Mouse (Mus musculus): ENCODE data around the gene Adipor2. TPM values are rescaled to one million over a fixed set of nuclear protein-coding genes. Genes with fewer than 3 reads are reported as not detected.

The Adipor2 gene
- polyA plus RNA-seq, 1 experiment from 2014 or later, result 34.5 TPM

DNA sequence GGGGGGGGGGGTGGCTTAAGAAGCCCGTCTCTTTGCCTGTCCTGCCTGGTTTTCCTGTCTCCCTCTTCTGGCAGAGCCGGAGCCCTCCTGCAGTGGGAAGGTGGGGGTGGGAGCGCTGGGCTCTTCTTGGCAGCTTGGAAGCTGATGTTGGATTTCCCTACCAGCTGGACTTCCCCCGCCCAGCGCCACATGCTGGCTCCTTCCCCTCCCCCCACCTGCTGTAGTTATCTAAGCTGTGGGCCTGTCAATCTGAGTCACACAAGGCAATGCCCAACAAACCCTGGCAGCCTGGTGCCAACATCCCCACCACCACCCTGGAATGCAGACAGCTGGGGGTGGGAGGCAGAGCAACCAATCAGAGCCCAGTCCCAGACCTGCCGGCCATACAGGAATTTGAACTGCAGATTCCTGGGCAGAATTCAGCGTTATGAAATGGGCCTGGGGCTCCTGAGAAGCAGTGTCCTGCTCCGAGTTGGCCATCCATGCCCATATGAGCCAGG lies 88.2 kb downstream of the Adipor2 start:
- ATAC-seq (ENCODE audit: low FRiP score), result peak; percentile 52; the same call in 1 of the 2 replicates
- 3% methylated on average over 7 of the region's 8 CpGs for WGBS
- 0 out of 2 replicates have a peak overlapping the region, but pooled peaks have one; percentile 6 for H3K4me2 ChIP-seq (replicated peaks; ENCODE audit: low read depth, low read length)
- peak; percentile 45 for DNase-seq (ENCODE audit: low spot score)
- no peak overlapping the region for H3K9ac ChIP-seq (ENCODE audit: low read depth, low read length)
- H3K9me3 ChIP-seq (ENCODE audit: control insufficient read depth, low read length), result no peaks in the 10 kb centered on the region
- H3K27me3 ChIP-seq (ENCODE audit: control insufficient read depth, insufficient read depth, low read length), result peaks cover 33% of the 10 kb centered on the region
- H3K4me1 ChIP-seq (replicated peaks; ENCODE audit: control insufficient read depth, insufficient read depth, low read length), result peaks cover 2% of the 10 kb centered on the region; the same call in 1 of the 2 replicates
- H3K27ac ChIP-seq (ENCODE audit: low read depth, low read length), result no peak overlapping the region
- no peak overlapping the region for H3K4me3 ChIP-seq (ENCODE audit: low read depth, low read length)
- no peaks in the 10 kb centered on the region for H3K36me3 ChIP-seq (ENCODE audit: control insufficient read depth, insufficient read depth, low read length)

GRCm38 (mm10) chr6:119328521-119329115 lies 88.9 kb downstream of the Adipor2 start:
- no peaks in the 10 kb centered on the region for H3K9me3 ChIP-seq (ENCODE audit: control insufficient read depth, low read length)
- peaks cover 2% of the 10 kb centered on the region; the same call in 1 of the 2 replicates for H3K4me1 ChIP-seq (replicated peaks; ENCODE audit: control insufficient read depth, insufficient read depth, low read length)
- no peak overlapping the region for H3K27ac ChIP-seq (ENCODE audit: low read depth, low read length)
- H3K4me3 ChIP-seq (ENCODE audit: low read depth, low read length), result no peak overlapping the region
- H3K9ac ChIP-seq (ENCODE audit: low read depth, low read length), result no peak overlapping the region
- WGBS, result 12% methylated on average over 11 of the region's 11 CpGs
- DNase-seq (ENCODE audit: low spot score), result no peak
- 0 out of 2 replicates have a peak overlapping the region, but pooled peaks have one; percentile 6 for H3K4me2 ChIP-seq (replicated peaks; ENCODE audit: low read depth, low read length)
- H3K27me3 ChIP-seq (ENCODE audit: control insufficient read depth, insufficient read depth, low read length), result peaks cover 33% of the 10 kb centered on the region
- ATAC-seq (ENCODE audit: low FRiP score), result no peak
- no peaks in the 10 kb centered on the region for H3K36me3 ChIP-seq (ENCODE audit: control insufficient read depth, insufficient read depth, low read length)

- DNase-seq (ENCODE audit: low spot score) (no peak), ATAC-seq (ENCODE audit: low FRiP score) (no peak)
- no peak overlapping the region for H3K27ac ChIP-seq (ENCODE audit: low read depth, low read length)
- H3K9ac ChIP-seq (ENCODE audit: low read depth, low read length), result no peak overlapping the region
- H3K4me2 ChIP-seq (replicated peaks; ENCODE audit: low read depth, low read length), result no peak overlapping the region
- no peak overlapping the region for H3K4me3 ChIP-seq (ENCODE audit: low read depth, low read length)
- H3K27me3 ChIP-seq (ENCODE audit: control insufficient read depth, insufficient read depth, low read length), result peaks cover 33% of the 10 kb centered on the region
- no peaks in the 10 kb centered on the region for H3K36me3 ChIP-seq (ENCODE audit: control insufficient read depth, insufficient read depth, low read length)
- H3K9me3 ChIP-seq (ENCODE audit: control insufficient read depth, low read length), result no peaks in the 10 kb centered on the region
- H3K4me1 ChIP-seq (replicated peaks; ENCODE audit: control insufficient read depth, insufficient read depth, low read length), result peaks cover 2% of the 10 kb centered on the region; the same call in 1 of the 2 replicates
- 39% methylated on average over 6 of the region's 7 CpGs for WGBS
Observed at GRCm38 (mm10) chr6:119326541-119326940, 91.0 kb downstream of the Adipor2 start.

DNA sequence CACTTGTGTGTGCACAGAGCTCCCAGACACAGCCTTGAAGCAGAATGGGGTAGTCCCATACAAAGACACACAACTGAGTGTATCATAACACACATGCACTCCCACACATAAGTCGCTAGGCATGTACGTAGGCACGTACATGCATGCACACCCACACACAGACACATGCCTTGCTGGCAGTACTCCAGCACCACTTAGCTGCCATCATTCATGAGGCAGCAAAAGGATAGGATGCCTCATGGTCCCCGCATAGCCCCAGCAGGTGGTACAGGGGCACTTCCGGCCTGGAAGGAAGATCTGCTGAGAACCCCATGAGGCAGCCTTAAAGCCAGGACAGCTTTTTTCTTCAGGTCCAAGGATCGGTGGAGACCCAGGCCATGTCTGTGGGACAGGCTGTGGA lies 91.5 kb downstream of the Adipor2 start:
- no peak for ATAC-seq (ENCODE audit: low FRiP score)
- WGBS, result 75% methylated on average over 6 of the region's 6 CpGs
- peaks cover 27% of the 10 kb centered on the region for H3K27me3 ChIP-seq (ENCODE audit: control insufficient read depth, insufficient read depth, low read length)

DNA sequence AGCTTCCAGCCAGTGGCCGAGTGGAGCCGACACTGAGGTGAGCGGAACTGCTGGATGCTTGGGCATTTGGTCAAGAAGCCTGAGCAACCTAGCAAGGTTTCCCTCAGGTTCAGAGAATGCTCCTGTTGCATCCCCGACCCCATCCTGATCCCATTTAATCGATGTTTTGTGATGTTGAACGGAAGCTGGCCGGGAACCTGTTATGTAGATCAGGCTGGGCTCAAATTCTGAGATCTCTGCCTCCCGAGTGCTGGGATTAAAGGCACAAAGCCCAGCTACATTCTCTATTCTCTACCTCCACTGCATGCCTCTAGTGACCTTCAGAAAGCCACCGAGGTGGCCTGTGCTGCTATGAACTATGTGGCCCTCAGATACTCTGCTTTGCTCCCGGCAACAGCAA lies 92.7 kb downstream of the Adipor2 start:
- Histone ChIP-seq H3K27me3 (ENCODE audit: control insufficient read depth, insufficient read depth, low read length) (peaks cover 15% of the 10 kb centered on the region), H3K36me3 (ENCODE audit: control insufficient read depth, insufficient read depth, low read length) (no peaks in the 10 kb centered on the region), H3K4me1 (replicated peaks; ENCODE audit: control insufficient read depth, insufficient read depth, low read length) (peaks cover 2% of the 10 kb centered on the region; the same call in 1 of the 2 replicates), H3K9me3 (ENCODE audit: control insufficient read depth, low read length) (no peaks in the 10 kb centered on the region), H3K9ac (ENCODE audit: low read depth, low read length) (no peak overlapping the region), H3K4me3 (ENCODE audit: low read depth, low read length) (no peak overlapping the region), H3K27ac (ENCODE audit: low read depth, low read length) (no peak overlapping the region), H3K4me2 (replicated peaks; ENCODE audit: low read depth, low read length) (no peak overlapping the region)
- 46% methylated on average over 10 of the region's 10 CpGs for WGBS
- ATAC-seq (ENCODE audit: low FRiP score) (no peak), DNase-seq (ENCODE audit: low spot score) (no peak)

More for the DNA sequence above, 91.5 kb downstream of the Adipor2 start:
- H3K9me3 ChIP-seq (ENCODE audit: control insufficient read depth, low read length), result no peaks in the 10 kb centered on the region
- H3K36me3 ChIP-seq (ENCODE audit: control insufficient read depth, insufficient read depth, low read length), result no peaks in the 10 kb centered on the region
- H3K9ac ChIP-seq (ENCODE audit: low read depth, low read length), result no peak overlapping the region
- no peak overlapping the region for H3K4me2 ChIP-seq (replicated peaks; ENCODE audit: low read depth, low read length)
- DNase-seq (ENCODE audit: low spot score), result no peak
- no peak overlapping the region for H3K27ac ChIP-seq (ENCODE audit: low read depth, low read length)
- peaks cover 2% of the 10 kb centered on the region; the same call in 1 of the 2 replicates for H3K4me1 ChIP-seq (replicated peaks; ENCODE audit: control insufficient read depth, insufficient read depth, low read length)
- no peak overlapping the region for H3K4me3 ChIP-seq (ENCODE audit: low read depth, low read length)

DNA sequence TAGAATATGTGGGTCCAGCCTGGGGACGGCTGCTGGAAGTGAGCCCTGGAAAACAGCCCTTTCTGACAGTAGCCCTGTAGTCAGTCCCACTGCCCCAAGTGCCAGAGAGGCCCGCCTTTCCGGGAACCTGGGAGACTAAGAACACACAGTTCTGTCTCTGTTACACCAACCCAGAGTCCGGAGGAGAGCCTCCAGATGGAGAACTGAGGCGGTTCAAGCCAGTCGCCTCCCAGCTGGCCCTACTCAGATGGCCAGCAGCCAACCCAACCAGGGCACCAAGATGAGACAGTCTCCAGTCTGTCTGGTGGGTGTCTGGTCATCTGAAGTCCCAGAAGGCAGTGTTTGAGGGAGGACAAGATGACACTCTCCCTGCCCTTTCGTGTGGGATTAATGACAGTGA lies 95.8 kb downstream of the Adipor2 start:
- WGBS, result 85% methylated on average over 7 of the region's 7 CpGs
- no peaks in the 10 kb centered on the region for H3K9me3 ChIP-seq (ENCODE audit: control insufficient read depth, low read length)
- no peaks in the 10 kb centered on the region for H3K27me3 ChIP-seq (ENCODE audit: control insufficient read depth, insufficient read depth, low read length)
- ATAC-seq (ENCODE audit: low FRiP score) (no peak), DNase-seq (ENCODE audit: low spot score) (no peak)
- H3K4me1 ChIP-seq (replicated peaks; ENCODE audit: control insufficient read depth, insufficient read depth, low read length), result no peaks in the 10 kb centered on the region
- H3K4me3 ChIP-seq (ENCODE audit: low read depth, low read length), result no peak overlapping the region
- H3K36me3 ChIP-seq (ENCODE audit: control insufficient read depth, insufficient read depth, low read length), result no peaks in the 10 kb centered on the region
- H3K27ac ChIP-seq (ENCODE audit: low read depth, low read length), result no peak overlapping the region
- H3K9ac ChIP-seq (ENCODE audit: low read depth, low read length), result no peak overlapping the region
- H3K4me2 ChIP-seq (replicated peaks; ENCODE audit: low read depth, low read length), result no peak overlapping the region

GRCm38 (mm10) chr6:119320481-119320880 lies 97.0 kb downstream of the Adipor2 start:
- Histone ChIP-seq H3K9me3 (ENCODE audit: control insufficient read depth, low read length) (no peaks in the 10 kb centered on the region), H3K9ac (ENCODE audit: low read depth, low read length) (no peak overlapping the region), H3K4me1 (replicated peaks; ENCODE audit: control insufficient read depth, insufficient read depth, low read length) (no peaks in the 10 kb centered on the region), H3K27me3 (ENCODE audit: control insufficient read depth, insufficient read depth, low read length) (no peaks in the 10 kb centered on the region), H3K4me2 (replicated peaks; ENCODE audit: low read depth, low read length) (no peak overlapping the region), H3K27ac (ENCODE audit: low read depth, low read length) (no peak overlapping the region), H3K36me3 (ENCODE audit: control insufficient read depth, insufficient read depth, low read length) (no peaks in the 10 kb centered on the region), H3K4me3 (ENCODE audit: low read depth, low read length) (no peak overlapping the region)
- DNase-seq (ENCODE audit: low spot score), result peak; percentile 48
- no peak for ATAC-seq (ENCODE audit: low FRiP score)
- 40% methylated on average over 16 of the region's 16 CpGs for WGBS

DNA sequence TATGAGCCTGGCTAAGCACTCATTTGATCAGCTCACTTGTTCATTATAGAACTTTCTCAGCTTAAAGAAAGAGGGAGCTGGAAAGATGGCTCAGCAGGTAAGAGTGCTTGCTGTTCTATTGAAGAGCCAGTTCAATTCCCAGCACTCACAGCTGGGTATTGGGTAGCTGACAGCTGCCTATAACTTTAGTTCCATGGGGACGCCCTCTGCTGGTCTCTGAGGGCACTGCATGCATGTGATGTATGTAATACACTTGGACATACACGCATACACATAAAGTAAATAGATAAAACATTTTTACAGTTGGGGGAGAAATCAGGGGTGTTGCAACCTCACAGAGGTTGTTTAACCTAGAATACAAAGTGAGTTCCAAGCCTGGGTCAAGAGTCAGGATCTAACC lies 98.1 kb downstream of the Adipor2 start:
- no peaks in the 10 kb centered on the region for H3K9me3 ChIP-seq (ENCODE audit: control insufficient read depth, low read length)
- DNase-seq (ENCODE audit: low spot score) (peak; percentile 37), ATAC-seq (ENCODE audit: low FRiP score) (no peak)
- H3K4me1 ChIP-seq (replicated peaks; ENCODE audit: control insufficient read depth, insufficient read depth, low read length), result no peaks in the 10 kb centered on the region
- H3K4me2 ChIP-seq (replicated peaks; ENCODE audit: low read depth, low read length), result no peak overlapping the region
- no peaks in the 10 kb centered on the region for H3K36me3 ChIP-seq (ENCODE audit: control insufficient read depth, insufficient read depth, low read length)
- H3K27ac ChIP-seq (ENCODE audit: low read depth, low read length), result no peak overlapping the region
- 91% methylated on average over 2 of the region's 2 CpGs for WGBS
- H3K9ac ChIP-seq (ENCODE audit: low read depth, low read length), result no peak overlapping the region
- H3K4me3 ChIP-seq (ENCODE audit: low read depth, low read length), result no peak overlapping the region
- no peaks in the 10 kb centered on the region for H3K27me3 ChIP-seq (ENCODE audit: control insufficient read depth, insufficient read depth, low read length)

GRCm38 (mm10) chr6:119318732-119319131 lies 98.8 kb downstream of the Adipor2 start:
- 73% methylated on average over 9 of the region's 9 CpGs for WGBS
- Histone ChIP-seq H3K36me3 (ENCODE audit: control insufficient read depth, insufficient read depth, low read length) (no peaks in the 10 kb centered on the region), H3K27ac (ENCODE audit: low read depth, low read length) (no peak overlapping the region), H3K27me3 (ENCODE audit: control insufficient read depth, insufficient read depth, low read length) (no peaks in the 10 kb centered on the region), H3K4me3 (ENCODE audit: low read depth, low read length) (no peak overlapping the region), H3K4me1 (replicated peaks; ENCODE audit: control insufficient read depth, insufficient read depth, low read length) (no peaks in the 10 kb centered on the region), H3K9me3 (ENCODE audit: control insufficient read depth, low read length) (no peaks in the 10 kb centered on the region), H3K4me2 (replicated peaks; ENCODE audit: low read depth, low read length) (no peak overlapping the region), H3K9ac (ENCODE audit: low read depth, low read length) (no peak overlapping the region)
- ATAC-seq (ENCODE audit: low FRiP score), result peak; percentile 70
- no peak for DNase-seq (ENCODE audit: low spot score)

Data from hindbrain, embryonic 11.5 days (tissue).